Mouse (Mus musculus) urinary bladder, postnatal 36 days (tissue): Measurements from ENCODE around the gene Gpat2.

Experiments
- DNase-seq, 2 experiments: peaks; one replicate each; pipeline ENCODE4 v3.0.0; 2022; ENCODE audit warnings: low spot score in 2 of 2, mixed read lengths in 1 of 2

The Gpat2 gene

GRCm38 (mm10) chr2:127424977-127425376 is at the start of gene Gpat2:
Gene Gpat2 (plus strand): TSS chr2:127425199.
- no peak for DNase-seq

DNA sequence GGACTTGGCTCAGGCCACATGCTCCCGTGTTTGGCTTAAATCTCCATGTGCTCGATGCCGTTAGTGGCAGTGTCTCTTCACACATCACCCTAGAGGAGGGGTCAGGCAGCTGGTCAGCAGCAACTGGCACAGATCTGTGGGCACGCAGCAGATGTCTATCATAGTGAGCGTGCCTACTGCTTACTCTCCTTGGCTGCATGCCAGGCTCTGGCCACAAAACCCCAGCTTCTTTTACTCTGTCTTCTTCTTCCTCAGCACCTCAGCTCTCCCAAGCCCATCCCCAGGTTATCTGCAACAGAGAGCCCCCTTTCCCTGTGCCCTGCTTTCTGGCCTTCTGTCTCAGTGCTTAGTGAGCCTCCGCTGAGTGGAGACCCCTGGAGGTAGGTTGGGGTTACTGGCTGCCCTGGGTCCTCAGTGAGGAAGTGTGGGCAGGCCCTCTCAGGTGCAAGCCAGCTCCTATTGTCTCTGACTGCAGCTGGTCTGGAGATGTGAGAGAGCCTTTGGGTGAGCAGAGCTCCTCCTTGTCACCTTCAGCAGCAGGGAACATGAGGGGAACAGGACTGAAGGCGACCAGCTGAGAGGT is 49.1 kb upstream of the Gpat2 start:
- no peak for DNase-seq

DNA sequence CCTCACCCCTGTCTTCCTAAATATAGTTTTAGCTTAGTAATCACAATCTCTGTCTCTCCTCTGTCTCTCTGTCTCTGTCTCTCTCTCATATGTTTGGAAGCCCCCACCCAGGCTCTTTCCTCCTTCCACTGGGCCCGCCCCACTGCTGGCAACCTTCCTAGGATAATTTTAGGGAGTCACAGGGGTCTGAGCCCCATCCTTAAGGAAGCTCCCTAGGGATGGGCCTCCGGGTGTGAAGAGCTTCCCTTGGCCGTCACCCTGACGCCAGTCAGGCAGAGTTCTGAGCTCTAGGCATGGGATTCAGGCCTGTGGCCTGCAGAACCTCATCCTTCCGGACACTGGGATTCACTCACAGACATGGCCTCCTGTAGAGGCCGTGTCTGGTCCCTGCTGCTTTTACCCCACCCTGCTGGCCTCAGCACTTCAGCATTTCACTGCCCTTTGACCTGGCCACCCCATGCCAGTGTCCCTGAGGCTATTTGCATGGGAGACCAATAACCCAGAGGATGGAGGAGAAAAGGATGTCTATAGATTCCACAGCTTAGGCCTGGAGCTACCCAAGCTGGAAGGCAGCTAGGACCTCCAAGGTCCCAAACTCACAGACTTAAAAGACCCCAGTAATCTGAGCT is 48.5 kb upstream of the Gpat2 start:
- no peak for DNase-seq

DNA sequence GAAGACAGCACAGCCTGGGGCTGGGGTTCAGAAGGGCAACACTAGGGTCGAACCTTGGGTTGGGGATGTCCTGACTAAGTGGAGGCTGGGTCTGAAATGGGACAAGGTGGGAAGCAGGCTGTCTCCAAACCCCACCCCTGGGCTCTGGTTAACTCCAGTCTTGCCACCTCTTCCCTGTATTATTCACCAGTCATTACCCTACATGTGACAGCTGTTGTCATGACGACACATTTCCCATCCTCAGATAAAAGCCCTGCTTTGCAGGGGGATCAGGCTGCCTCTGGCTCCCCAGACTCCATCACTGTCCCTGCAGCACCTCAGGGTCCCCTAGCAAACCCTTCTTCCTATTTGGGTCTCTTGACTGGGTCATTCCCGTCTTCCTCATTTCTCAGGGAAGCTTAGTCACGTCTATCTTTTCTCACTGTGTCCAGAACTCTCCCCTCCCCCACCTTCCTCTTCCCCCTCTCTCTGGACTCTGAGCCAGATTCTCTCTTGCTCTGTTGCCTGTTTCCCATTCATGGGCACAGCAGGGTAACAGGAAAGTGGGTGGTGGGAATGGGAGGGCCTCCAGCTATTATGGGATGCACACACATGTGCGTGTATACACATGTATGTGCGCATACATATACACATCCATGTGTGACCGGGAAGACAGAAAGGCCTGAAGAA is 46.9 kb upstream of the Gpat2 start:
- no peak for DNase-seq

GRCm38 (mm10) chr2:127378611-127378990 is 46.4 kb upstream of the Gpat2 start:
- no peak for DNase-seq

- DNase-seq = no peak
Measured at GRCm38 (mm10) chr2:127379250-127379649, 45.7 kb upstream of the Gpat2 start.

- no peak for DNase-seq
Measured at GRCm38 (mm10) chr2:127383881-127384280, 41.1 kb upstream of the Gpat2 start.

DNA sequence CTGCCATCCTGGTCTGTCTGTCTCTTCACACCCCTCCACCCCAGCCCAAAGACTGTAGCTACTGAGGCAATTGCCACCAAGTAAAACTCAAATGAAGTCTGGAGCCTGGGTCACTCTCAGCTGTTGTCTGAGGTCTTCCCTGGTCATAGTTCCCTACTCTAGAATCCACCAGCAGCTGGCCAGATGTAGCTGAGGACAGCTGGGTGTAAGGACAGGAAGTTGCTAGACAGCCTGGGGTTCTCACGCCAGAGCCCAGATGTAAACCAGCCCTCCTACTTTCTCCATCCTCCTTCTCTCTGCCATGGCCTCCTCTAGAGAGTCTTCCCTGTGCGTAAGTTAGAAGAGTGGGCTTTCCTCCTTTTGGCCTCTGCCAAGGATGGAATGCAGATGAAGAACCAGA is 37.5 kb upstream of the Gpat2 start:
- no peak for DNase-seq

- DNase-seq = no peak
Measured at GRCm38 (mm10) chr2:127390352-127390751, 34.6 kb upstream of the Gpat2 start.

GRCm38 (mm10) chr2:127390846-127391245 is 34.2 kb upstream of the Gpat2 start:
- no peak for DNase-seq

GRCm38 (mm10) chr2:127391323-127391722 is 33.7 kb upstream of the Gpat2 start:
- DNase-seq = no peak

DNA sequence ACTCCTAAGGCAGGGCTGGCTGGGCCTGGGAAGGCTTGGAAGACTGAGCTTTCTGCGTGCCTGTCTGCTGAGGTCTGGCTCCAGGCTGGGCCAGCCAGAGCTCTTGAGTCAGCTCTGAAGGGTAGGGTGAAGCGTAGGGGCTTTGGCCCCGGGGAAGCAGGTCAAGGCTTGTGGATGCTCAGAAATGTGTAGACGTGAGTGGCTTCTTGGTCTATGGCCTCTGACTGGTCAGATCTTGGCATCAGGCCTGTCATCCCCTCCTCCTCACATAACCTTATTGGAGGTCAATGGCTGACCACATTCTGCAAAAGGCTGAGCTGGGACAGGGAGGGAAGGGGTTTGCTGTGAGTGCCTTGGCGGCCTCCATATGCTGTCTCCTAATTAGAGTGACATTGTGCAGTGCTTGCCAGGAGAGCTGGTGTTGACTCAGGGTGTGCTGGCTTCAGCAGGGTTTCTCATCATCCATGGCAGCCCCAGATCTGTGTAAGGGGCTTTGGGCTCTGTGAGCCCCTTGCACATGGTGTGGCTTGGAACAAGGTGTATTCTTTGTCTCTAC is 30.3 kb upstream of the Gpat2 start:
- no peak for DNase-seq

DNA sequence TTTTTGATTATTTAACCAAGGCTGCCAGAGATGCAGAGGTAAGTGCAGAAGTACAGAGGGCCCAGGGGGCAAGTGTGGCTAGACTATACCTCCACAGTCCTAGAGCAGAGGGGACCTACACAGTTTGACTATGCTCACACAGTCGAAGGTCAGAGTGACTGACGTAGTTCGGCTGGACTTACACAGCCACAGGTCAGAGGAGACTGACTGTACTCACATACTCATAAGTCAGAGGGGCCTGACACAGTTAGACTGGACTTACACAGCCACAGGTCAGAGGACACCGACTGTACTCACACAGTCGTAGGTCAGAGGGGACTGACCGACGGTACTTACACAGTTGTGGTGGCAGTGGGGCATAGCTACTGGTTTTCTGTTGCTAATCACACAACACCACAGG is 26.3 kb upstream of the Gpat2 start:
- DNase-seq = no peak

DNA sequence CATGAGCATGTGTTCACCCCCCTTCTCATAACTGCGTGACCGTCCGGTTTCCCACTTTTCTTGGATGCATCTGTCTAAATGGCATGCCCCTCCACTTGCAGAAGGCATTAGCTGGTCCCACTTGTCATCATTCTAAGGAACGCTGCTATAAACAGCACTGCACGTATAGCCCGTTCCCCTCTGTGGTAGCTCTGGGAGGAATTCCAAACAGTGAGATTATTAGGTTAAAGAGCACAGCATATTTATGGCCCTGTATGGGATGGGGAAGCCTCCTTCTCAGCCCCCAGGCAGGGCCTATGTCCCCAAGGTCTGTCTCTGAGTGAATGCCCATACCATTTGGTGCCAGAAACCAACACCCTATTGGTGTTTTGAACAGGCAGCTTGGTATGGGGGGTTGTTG is 13.9 kb upstream of the Gpat2 start:
- no peak for DNase-seq

- DNase-seq = no peak
Measured at GRCm38 (mm10) chr2:127415806-127416205, 9.2 kb upstream of the Gpat2 start.

GRCm38 (mm10) chr2:127416706-127417105 is 8.3 kb upstream of the Gpat2 start:
- DNase-seq = no peak

DNA sequence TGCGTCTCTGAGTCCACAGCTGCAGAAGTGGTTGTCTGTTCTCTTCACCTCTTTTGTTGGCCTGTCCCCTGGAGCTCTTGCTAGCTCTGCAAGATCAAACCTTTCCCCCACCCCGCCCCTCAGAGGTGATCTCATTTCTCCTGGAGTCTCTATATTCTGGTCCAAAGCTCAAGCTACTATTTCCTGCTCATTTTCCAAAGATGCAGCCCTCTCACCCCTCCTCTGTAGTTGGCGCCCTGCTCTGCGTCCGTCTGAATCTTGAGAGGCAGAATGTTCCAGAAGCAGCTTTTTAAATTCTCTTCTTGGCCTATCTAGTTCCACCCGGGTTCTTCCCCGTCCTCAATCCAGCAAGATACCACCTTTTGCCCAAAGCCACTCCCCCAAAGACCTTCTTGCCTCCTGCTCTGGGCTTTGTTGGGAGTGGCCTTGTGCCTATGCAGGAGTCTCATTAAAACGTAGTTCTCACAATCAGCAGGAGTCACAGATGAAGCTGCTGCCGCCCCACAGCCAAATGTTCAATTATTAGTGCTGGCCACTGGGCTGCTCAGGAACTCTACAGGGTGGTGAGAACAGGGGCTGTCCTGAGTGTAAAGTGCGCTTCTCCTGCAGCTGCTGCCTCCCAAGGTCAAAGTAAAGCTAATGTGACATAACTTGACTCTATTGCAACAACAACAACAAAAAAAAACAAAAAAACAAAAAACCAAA is 6.6 kb upstream of the Gpat2 start:
- DNase-seq = no peak

GRCm38 (mm10) chr2:127430238-127430637 is 5.2 kb downstream of the Gpat2 start:
- peak in 1 of 2 experiments; percentile 21 for DNase-seq

GRCm38 (mm10) chr2:127433487-127434295 is 8.7 kb downstream of the Gpat2 start:
- no peak for DNase-seq

DNA sequence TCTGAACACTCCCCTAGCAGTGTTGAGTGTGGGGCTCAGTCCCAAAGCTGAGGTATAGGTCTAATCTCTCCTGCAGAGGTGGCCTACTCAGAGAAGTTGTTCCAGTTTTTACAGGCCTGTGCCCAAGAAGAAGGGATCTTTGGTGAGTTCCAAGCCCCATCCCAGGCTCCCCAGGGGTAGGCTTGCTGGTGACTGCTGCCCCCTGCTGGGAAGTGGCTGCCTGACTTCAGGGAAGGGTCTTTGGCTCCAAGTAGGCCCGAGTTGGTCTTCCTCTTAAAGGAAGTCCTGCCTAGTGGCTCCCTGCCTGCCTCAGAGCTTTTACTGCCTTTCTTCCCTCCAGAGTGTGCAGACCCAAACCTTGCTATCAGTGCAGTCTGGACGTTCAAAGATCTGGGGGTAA is 10.1 kb downstream of the Gpat2 start:
- DNase-seq = no peak

- DNase-seq = no peak
Measured at GRCm38 (mm10) chr2:127435554-127435953, 10.6 kb downstream of the Gpat2 start.

DNA sequence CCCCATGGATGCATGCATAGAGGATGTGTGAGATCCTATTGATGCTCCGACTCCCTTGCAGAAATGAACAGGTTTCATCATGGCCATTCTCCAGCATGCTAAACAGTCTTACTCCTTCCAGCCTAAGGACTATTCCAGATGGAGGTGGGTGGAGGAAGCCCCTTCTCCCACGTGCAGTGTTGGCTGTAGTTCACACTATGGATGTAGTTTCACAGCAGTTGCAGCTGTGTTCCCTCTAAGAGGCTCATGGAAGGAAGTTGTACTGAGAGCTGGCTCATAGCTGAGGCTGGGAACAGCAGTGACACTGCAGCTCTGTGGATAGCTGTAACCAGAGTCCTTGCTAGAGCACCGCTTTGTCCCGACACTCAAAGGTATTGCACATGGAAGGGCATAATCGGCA is 12.7 kb downstream of the Gpat2 start:
- DNase-seq = no peak
